Comparison of ENCODE assay signal across 10 mouse cellular contexts in the genomic region with DNA sequence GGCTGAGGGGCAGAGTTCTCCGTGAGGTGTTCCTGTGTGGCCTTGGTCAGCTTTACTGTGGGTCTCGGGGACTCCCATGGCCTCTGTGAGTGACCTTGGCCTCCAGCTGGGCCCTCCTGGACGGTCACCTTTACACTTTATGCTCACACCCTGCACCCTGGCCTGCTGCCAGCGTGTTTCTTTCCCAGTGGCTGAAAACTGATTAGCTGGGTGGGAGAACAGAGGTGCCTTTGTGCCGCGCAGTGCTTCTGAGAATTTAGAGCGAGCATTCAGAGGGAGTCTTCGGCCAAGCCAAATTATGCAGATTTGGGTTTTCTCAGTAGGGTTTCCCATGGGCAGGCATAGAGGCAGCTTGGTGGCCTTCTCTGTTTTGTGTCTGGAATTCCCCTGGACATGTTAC. TPM values are rescaled to one million over a fixed set of nuclear protein-coding genes. Genes with fewer than 3 reads are reported as not detected.
A peak's percentile ranks its signal among the peaks of the same experiment; 100 is the strongest.
DNase-seq lines count a peak whose midpoint lies in the region; ATAC-seq lines count a peak whose summit lies in the region.
"Had no signal": no experiment of that assay in that cellular context is flagged by ENCODE, and none has a peak within 500 bp of the region (broad histone marks: within the 10 kb centered on the region; RNA-seq: fewer than 3 reads in every experiment).

No protein-coding gene starts in this region.

- WGBS in heart, embryonic 11.5 days (ENCODE audit: insufficient replicate concordance): 46% methylated on average over 8 of the region's 8 CpGs

- H3K4me1 ChIP-seq in heart, embryonic 11.5 days (ENCODE audit: control insufficient read depth, insufficient read depth, low read length): peaks cover 37% of the 10 kb centered on the region

- peak overlapping the region; percentile 54; the same call in 1 of the 2 replicates for H3K9ac ChIP-seq in heart, embryonic 11.5 days (ENCODE audit: low read depth, low read length)

- peak overlapping the region; percentile 27; the same call in 1 of the 2 replicates for H3K4me2 ChIP-seq in heart, embryonic 11.5 days

- ATAC-seq in heart, embryonic 11.5 days (replicated peaks; ENCODE audit: insufficient number of reproducible peaks, low FRiP score, low TSS enrichment): no peak

- no peak overlapping the region for H3K4me3 ChIP-seq in heart, embryonic 11.5 days (ENCODE audit: low read depth, low read length)
- H3K4me3 ChIP-seq: erythroblast, embryonic 14.5 days had no signal

- H3K27me3 ChIP-seq in heart, embryonic 11.5 days (ENCODE audit: control insufficient read depth, insufficient read depth, low read length): no peaks in the 10 kb centered on the region

- peak overlapping the region; percentile 81 for H3K27ac ChIP-seq in heart, embryonic 11.5 days (ENCODE audit: low read depth, low read length)

- no peak for DNase-seq in heart, postnatal 14 days
- DNase-seq in right cerebral cortex, postnatal 4 days: peak; percentile 67
- no peak for DNase-seq in right cerebral cortex, adult 18-20 months
- DNase-seq in layer of hippocampus, postnatal 10 days (ENCODE audit: low spot score in 2 of 2): peak; percentile 58 to 66
- peak; percentile 82 for DNase-seq in testis, postnatal 14 days (ENCODE audit: low spot score)
- no peak for DNase-seq in MN1 (ENCODE audit: low spot score)
- DNase-seq in cerebellum, adult 11-12 months: no peak
- DNase-seq: adrenal gland, postnatal 10 days had no signal

- intact Hi-C loops in heart, postnatal 14 days (cut with DNase I): loop anchor here (5.0 kb wide), 4 partner anchors 43 to 408 kb away; partner anchors contain the start of genes Cebpb, Ripor3 and Tmem189

- no peaks in the 10 kb centered on the region; the same call in 1 of the 2 replicates for H3K36me3 ChIP-seq in heart, embryonic 11.5 days (ENCODE audit: control insufficient read depth, insufficient read depth, low read length)

- H3K9me3 ChIP-seq in heart, embryonic 11.5 days (replicated peaks; ENCODE audit: control insufficient read depth, low read length): no peaks in the 10 kb centered on the region

RNA-seq across cellular contexts. Expression of gene Pard6b, which starts 14.3 kb away (rescaled TPM):
- 8.9 and 11.8 TPM in 2 replicates for polyA plus RNA-seq in heart, embryonic 11.5 days (2014; fragmentation: Nextera tagmentation; extraction: Ambion mirVana)
- 1 to 10 TPM; 2.9 to 3.6 TPM for total RNA-seq in heart, postnatal 14 days (2021)
- 1 to 10 TPM; 3.5 to 3.7 TPM for total RNA-seq in layer of hippocampus, postnatal 10 days (2021)

Comparison
In these comparisons a context has a peak if more than half of its experiments do, and no peak if none do; other contexts are left out.
1. DNase-seq: peak in right cerebral cortex, postnatal 4 days (single experiment), layer of hippocampus, postnatal 10 days (2 of 2) and testis, postnatal 14 days (single experiment); none in heart, postnatal 14 days (0 of 2), right cerebral cortex, adult 18-20 months (single experiment), MN1 (single experiment) and cerebellum, adult 11-12 months (single experiment).